Mouse (Mus musculus) embryonic fibroblast, embryonic 13.5 days (primary cell): Measurements from ENCODE around the gene Brms1.

Source experiments
- CTCF ChIP-seq: IDR thresholded peaks from 2 replicates; pipeline ENCODE4 v1.5.1; 2011; ENCODE audit warnings: mild to moderate bottlenecking, control low read depth, low read length, moderate library complexity, borderline replicate concordance; ENCODE audit not compliant: insufficient read depth
- POLR2A ChIP-seq: IDR thresholded peaks from 2 replicates; pipeline ENCODE4 v1.6.1; 2011; ENCODE audit warnings: low read depth, mild to moderate bottlenecking, control low read depth, low read length, moderate library complexity

DNA sequence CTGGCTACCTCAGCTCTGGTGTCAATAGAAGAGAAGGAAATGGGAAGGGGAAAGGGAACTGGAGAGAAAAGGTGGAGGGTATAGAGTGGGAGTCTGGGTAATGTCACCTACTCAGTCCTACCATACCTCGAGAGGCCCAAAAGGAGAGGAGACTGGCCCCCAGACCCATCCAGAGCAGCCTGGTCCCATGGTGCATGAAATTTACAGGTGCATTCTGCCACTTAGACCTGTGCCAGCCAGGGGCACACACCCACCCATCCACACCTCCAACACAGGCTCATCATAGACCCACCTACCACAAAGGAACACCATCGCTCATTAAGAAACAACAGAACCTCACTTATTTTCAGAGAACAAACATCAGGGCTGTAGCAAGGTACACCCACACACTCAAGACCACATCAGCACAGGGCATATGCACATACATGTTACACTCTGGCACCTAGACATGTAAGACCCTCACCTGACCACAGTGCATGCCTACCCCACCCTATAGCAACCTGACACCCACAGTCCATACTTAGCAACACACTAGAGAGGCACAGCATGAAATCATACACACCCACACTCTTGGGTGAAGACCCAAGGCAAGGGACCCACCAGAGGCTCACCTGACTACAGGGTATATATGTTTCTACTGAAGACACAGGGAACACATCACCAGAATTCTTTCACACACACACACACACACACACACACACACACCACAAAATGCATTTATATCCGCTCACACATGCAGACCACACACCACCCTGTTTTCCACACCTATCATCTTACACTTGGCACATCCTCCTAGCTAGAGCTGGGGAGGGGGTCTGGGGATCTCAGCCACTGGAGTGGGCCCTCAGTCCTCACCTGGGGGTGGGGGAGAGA lies 43.0 kb downstream of the Brms1 start:
- no peak for TF ChIP-seq CTCF
- no peak for TF ChIP-seq POLR2A
